Mouse (Mus musculus) gastrocnemius, postnatal 25 days (tissue): ENCODE data around the gene Arl5c. TPM values are rescaled to one million over a fixed set of nuclear protein-coding genes. Genes with fewer than 3 reads are reported as not detected.

Experiments
- DNase-seq: peaks from one replicate; pipeline ENCODE4 v3.0.0; 2022
- total RNA-seq, 2 experiments: library from RNA; stranded (reverse); gene quantifications; 1 replicate in 1 of 2; 2 replicates in 1 of 2; pipeline ENCODE4 v1.2.3; 2021

Arl5c gene
- total RNA-seq, 2 experiments from 2014 or later, result 0.27 TPM; not detected in 1

- DNase-seq, result no peak
These were observed 24.1 kb upstream of the Arl5c start for GRCm38 (mm10) chr11:98019883-98020610.

GRCm38 (mm10) chr11:98018858-98019641 is 23.1 kb upstream of the Arl5c start:
- DNase-seq, result peak; percentile 61

DNA sequence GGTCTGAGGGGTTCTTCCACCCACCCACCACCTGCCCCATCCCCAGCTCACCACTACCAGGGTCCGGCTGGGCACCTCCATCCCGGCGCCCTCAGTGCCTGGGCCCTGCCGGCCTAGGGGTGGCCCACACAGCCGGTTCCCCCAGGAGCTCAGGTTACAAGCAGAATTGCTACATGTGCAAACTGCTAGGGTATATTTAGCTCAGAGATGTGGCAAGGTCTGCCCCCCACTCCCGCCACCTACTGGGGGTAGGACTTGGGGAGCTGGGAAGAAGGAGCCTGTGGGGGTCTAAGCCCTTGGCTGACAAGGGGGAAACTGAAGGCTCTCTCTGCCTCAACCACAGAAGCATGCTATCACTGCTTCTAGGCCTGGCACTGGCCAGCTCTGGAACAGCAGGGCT is 22.2 kb upstream of the Arl5c start:
- DNase-seq, result peak; percentile 69

DNA sequence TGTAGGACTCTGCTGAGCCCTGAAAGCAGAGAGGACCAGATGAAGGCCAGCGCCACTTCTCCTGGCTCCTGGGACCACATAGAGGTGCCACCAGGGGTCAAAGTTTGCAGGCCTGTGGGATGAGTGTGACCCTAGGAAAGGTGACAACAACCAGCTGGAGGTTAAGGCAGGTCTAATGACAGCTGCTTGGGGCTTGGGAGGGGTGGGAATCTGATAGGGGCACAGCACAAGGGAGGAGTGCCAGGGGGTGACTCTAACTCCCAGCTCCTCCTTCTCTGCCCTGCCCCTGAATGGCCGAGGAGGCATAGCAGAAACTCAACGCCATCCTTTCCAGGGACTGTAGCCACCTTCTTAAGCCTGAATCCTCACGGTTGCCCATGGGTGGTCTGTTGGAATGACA is 20.8 kb upstream of the Arl5c start:
- peak; percentile 78 for DNase-seq

DNA sequence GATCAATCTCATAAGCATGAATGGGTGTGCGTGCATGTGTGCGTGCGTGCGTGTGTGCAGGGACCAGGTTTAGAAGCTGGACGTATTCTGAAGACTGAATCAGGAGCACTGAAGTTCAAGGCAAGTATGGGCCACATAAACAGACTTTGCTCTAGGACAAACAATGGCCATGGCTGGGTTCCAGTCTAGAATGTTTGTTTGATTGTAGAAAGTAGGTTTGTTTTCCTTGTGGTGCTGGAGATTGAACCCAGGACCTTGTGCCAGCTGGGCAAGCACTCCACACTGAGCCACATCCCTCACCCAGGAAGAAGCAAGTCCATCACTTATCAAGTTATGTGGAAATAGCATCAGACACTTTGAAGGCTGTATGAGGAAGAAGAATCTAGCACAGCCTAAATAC is 20.2 kb upstream of the Arl5c start:
- no peak for DNase-seq

DNA sequence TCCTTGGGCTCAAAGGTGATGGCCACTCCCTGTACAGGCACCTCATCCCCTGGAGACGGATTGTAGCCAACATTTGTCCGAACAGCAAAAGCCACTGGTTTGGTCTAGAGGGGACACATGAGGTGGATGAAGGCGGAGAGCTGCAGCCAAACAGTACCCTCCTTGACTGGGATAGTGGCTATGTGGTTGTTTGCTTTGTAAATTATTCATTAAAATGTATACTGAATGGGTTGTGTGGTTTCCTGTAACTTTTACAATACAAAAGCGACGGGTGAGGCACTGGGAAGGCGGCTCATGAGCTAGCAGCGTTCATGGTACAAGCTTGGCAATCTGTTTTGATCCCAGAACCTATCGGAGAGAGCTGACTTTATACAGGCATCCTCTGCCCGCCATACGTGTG is 16.9 kb upstream of the Arl5c start:
- DNase-seq, result no peak

DNA sequence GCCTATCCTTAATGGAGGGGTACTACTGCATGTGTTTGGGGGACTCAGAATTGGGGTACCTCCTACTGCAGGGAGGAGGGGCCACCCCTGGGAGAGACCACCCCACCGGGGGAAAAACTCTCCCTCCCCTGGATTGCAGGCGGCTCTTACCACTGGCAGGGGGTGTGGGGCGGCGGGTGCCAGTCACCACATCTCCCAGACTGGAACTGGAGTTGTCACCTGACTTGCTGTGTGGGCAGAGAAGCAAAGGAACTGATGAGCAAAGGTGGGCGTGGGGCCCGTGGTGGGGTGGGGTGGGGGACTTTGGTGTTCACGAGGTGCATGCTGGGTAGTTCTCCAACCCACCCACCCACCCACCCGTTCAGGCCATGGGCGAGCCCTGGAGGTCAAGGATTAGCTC is 15.7 kb upstream of the Arl5c start:
- DNase-seq, result no peak

DNA sequence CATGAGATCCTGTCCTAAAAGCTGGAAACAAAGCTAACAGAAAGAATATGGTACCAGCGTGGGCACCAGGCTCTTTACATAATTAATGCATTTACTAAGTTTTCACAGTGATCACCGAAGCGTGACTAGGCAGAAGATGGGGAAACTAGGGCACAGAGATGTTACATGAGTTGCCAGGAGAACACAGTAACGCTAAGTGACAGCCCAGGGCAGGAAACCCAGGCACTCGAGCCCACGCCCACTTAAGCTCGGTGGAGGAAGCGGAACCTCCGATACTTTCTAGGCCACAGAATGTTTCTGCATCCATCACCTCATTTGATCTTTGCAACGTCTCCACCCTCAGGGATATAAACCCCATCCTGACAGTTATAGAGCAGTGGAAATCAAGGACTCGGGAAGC is 12.1 kb upstream of the Arl5c start:
- no peak for DNase-seq

GRCm38 (mm10) chr11:98005686-98006085 is 9.7 kb upstream of the Arl5c start:
- DNase-seq, result peak; percentile 77

DNA sequence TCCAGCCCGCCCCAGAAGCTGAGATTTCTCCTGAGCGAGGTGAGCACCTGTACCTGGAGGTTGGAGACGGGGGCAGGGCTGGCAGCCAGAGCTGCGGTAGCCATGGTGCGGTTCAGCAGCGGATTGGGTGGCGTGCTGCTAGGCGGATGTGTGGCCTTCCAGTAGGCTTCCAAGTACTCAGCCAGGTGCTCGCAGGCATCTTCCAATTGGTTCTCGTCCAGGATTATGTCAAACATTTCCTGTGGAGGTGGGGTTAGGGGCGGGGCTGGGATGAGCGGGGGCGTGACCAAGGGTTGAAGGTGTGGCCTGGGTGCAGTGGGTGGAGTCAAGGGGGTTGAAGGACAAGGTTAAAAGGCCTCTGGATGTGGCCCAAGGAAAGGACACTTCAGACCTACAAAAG is 9.1 kb upstream of the Arl5c start:
- DNase-seq, result peak; percentile 48

DNA sequence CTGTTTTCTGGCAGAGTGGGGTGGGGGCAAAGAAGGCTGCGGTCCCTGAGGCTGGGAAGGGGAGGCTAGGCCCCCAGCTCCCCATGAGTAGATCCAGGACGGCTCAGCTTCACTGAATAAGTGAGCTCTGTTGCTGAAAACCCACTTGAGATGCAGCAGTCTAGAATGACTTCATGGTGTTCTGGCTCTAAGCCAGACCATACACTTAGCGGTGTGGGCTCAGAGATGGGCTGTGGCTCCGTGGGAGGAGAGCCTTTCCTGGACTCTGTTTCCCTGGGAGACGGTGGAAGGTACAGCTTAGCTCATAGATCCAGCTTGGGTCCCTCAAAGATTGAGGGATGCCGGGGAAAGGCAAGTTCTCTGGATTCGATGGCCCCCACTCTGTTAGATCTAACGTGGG is 8.2 kb upstream of the Arl5c start:
- peak; percentile 6 for DNase-seq

GRCm38 (mm10) chr11:98003171-98003671 is 7.2 kb upstream of the Arl5c start:
- peak; percentile 26 for DNase-seq

DNA sequence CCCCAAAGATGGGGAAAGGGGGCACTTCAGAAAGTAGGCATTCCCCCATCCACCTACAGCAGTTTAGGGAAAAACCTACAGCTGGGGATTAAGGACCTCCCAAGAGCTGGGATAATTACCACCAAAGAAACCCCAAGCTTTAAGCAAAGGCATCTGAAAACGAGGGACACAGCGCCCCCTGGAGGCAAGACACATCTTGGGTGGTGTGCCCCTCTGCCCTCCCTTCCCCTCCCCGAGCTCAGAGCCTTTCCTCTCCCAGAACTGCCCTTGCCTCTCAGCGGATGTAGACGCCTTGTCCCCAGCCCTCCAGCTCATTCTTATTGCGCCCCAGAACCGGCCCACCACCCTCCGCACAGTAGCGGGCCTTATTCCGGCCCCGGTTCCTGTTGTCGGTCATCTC is 6.6 kb upstream of the Arl5c start:
- no peak for DNase-seq

- no peak for DNase-seq
These were observed 6.0 kb upstream of the Arl5c start for GRCm38 (mm10) chr11:98001986-98002385.

GRCm38 (mm10) chr11:98001351-98001824 is 5.4 kb upstream of the Arl5c start:
- DNase-seq, result no peak

DNA sequence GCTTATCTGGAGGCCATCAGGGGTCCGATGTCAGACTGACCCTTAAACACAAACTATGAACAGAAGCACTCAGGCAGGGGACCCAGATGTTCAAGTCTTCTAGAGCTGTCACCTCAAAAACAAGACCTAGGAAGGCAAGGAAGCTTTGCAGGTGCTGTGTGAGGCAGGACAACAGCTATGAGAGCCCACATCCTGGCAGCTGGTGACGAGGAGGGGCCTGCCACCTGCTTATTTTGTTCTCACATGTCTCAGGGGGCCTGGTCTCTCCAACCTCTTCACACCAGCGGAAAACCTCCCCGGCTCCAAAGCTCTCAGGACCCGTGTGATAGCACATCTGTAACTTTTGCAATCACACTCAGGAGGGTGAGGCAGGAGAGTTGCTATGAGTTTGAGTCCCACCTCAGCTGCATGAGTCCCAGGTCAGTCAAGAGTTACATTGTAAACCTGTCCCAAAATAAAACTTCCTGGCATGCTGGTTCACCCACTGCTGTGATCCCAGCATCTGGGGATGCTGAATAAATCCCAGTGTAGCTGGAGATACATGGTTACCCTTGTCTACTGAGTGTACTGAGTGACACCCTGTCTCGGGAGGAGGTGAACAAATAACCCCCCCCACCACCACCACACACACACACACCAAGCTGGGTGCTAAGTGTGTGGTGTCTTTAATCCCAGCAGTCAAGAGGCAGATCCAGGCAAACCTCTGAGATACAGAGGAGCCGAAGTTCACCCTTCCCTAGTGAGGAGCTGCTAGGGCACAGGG is 4.6 kb upstream of the Arl5c start:
- DNase-seq, result no peak

DNA sequence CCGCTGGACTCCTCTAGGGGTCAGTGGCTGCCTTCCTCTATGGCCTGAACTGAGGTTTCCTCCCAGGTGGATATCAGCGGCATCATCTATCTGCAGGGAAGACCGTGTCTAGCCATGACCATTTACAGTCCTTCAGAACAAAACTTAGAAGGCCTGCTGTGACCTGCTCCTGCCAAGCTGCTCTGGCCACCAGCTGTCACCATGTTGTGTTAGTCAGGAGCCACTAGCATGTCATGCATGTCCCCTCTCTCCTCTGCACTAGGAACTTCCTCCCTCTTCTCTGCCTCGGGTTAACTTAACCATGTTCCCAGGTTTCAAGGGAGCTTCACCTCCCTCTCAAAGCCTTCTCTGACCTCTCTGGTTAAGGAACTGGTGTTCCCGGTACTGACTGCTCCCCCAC is 3.8 kb upstream of the Arl5c start:
- no peak for DNase-seq

GRCm38 (mm10) chr11:97998898-97999608 is 3.1 kb upstream of the Arl5c start:
- DNase-seq, result no peak

GRCm38 (mm10) chr11:97998074-97998793 is 2.3 kb upstream of the Arl5c start:
- no peak for DNase-seq

- DNase-seq, result no peak
These were observed 1.5 kb upstream of the Arl5c start for GRCm38 (mm10) chr11:97997387-97997960.

GRCm38 (mm10) chr11:97996691-97997090 is 710 bp upstream of the Arl5c start:
- no peak for DNase-seq
